Mouse (Mus musculus) heart, postnatal 14 days (tissue): ENCODE results near the gene Sox5. TPM values are rescaled to one million over a fixed set of nuclear protein-coding genes. Genes with fewer than 3 reads are reported as not detected.
A peak's percentile ranks its signal among the peaks of the same experiment; 100 is the strongest.

Experiments used
- DNase-seq, 2 experiments: peaks; one replicate each; pipeline ENCODE4 v3.0.0; 2021 to 2022
- intact Hi-C: fragments of 180-260 bp; cut with DNase I; formaldehyde crosslinking; loops from one replicate; pipeline ENCODE4 v1.15.1; 2025
- total RNA-seq, 2 experiments: library from RNA; stranded (reverse); gene quantifications; 2 replicates each; pipeline ENCODE4 v1.2.3; 2021

Gene Sox5
- total RNA-seq, 2 experiments from 2014 or later = 3.9 to 4.7 TPM

- intact Hi-C loops = no loop called here
- DNase-seq = no peak
Measured at GRCm38 (mm10) chr6:144777356-144778035, 4.3 kb downstream of the Sox5 start.

- DNase-seq = no peak
Measured at GRCm38 (mm10) chr6:144773736-144774135, 8.0 kb downstream of the Sox5 start.

GRCm38 (mm10) chr6:144772985-144773384 is 8.8 kb downstream of the Sox5 start:
- no peak for DNase-seq
- intact Hi-C loops = no loop called here

More at GRCm38 (mm10) chr6:144773736-144774135, 8.0 kb downstream of the Sox5 start:
- intact Hi-C loops = no loop called here

- no peak for DNase-seq
- intact Hi-C loops = no loop called here
Measured at GRCm38 (mm10) chr6:144772175-144772918, 9.4 kb downstream of the Sox5 start.

DNA sequence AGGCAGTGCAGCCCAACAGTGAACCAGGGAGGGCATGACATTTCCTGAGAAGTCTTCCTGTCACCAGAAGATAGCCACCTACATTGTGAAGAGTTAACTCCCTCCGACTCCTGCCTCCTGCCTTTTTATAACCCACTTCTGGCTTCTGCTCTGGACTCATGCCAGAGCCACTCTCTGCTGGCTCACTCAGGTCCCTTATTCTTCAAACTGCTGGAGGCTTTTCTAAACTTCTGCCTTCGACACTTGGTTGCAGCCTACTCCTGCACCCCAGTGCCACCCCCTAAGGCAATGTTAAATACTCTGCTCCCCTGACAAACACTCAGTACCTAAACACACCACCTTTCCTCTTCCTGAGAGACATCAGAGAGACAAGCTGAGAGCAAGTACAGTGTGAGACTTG is 12.7 kb downstream of the Sox5 start:
- intact Hi-C loops = no loop called here
- DNase-seq = peak in 1 of 2 experiments; percentile 12

DNA sequence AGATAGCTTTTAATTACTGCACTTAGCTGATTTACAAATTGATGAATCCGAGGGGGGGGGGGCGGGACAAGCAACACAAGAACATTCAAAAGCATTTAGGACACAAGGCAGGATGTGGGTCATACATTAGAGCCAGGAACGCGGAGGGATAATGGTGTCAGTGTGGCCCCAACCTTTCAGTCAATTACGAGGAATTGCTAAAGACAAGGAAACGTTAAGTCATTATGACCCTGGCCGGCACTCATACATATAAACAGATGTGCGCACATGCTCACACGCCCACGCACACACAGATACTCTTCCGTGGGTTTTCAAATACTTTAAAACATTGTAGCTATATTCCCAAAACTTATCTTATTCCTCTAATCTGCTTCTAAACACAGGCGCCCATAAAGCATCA is 19.9 kb downstream of the Sox5 start:
- intact Hi-C loops = no loop called here
- DNase-seq = no peak

- DNase-seq = no peak
- intact Hi-C loops = no loop called here
Measured at GRCm38 (mm10) chr6:144759193-144759592, 22.6 kb downstream of the Sox5 start.

DNA sequence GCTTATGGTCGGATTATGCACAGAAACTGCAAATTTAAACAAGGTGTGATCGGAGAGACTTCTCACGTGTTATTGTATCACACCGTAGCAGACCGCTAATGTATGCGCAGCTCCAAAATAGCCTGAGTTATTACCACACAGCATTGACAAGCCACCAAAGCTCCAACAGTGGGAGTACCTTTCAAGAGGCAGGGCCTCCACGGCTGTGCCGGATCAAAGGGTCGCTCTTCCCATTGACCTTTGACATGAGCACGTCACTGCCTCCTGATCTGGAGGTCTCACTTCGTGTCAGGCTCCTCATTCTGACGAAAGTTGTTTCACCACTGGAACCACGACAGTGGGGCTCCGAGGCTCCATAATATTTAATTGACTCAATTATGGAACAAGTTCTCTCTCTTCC is 24.4 kb downstream of the Sox5 start:
- DNase-seq = no peak
- intact Hi-C loops = no loop called here

DNA sequence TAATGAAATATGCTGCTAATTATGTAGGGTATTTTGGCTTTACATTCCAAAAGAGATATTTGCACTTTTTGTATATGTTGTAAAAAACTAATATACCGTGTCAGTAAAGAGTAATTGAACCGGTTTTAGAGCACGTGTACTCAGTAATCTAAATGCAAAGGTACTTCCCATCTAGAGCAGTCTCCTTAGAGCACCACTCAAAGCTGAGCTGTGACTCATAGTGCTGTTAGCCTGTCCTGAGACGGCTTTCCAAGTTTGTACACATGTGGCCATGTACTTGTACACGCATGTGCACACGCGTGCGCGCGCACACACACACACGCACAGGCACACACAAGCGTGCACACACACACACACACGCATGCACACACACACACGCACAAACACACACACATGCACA is 25.3 kb downstream of the Sox5 start:
- intact Hi-C loops = no loop called here
- no peak for DNase-seq

DNA sequence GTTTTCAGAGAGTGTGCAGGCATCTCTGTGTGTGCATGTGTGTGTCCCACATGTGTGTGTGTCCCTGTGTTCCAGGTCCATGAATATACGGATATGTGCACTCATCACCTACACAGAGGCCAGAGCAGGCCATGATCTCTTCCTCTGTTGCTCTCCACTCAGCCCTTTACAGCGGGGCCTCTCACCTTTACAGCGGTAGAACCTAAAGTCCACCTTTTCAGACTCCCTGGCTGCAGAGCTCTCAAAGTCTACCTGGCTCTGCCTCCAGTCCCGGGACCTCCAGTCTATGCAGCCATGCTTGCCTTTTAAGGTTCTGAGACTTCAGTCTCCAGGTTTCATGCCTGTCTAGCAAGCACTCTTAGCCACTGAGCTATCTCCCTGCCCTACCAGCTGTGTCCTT is 26.5 kb downstream of the Sox5 start:
- no peak for DNase-seq
- intact Hi-C loops = no loop called here

DNA sequence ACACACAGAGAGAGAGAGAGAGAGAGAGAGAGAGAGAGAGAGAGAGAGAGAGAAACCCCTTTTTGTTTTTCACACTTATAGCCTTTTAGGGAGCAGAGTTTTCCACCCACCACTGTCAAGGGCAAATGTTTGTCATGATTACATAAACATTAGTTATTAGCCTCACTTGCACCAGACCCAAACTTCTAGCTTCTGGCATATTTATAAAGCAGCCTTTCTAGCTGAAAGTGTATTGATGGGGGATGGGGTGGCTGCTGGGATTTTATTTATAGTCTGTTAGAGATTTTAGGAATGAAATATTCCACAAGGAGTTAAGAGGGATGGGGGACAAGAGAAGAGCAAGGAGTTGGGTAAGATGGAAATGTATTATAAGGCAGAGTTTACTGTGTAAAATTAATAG is 27.4 kb downstream of the Sox5 start:
- DNase-seq = no peak
- intact Hi-C loops = no loop called here

DNA sequence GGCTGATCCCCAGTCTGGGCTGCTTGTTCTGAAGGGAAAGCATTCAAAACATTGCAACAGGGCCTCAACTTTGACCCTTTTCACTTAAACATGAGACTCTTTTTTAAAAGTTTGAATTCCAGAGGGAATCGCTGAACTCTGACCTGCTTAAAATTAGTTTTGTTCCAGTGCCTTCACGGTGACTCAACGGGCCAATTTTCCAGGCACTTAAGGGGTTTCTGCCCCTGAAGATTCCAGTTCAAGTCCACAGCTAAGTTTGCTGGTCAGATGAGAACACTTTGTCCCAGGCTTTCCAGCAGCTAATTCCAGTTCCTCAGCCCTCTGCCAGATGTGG is 27.8 kb downstream of the Sox5 start:
- intact Hi-C loops = no loop called here
- peak; percentile 9 to 13 for DNase-seq

DNA sequence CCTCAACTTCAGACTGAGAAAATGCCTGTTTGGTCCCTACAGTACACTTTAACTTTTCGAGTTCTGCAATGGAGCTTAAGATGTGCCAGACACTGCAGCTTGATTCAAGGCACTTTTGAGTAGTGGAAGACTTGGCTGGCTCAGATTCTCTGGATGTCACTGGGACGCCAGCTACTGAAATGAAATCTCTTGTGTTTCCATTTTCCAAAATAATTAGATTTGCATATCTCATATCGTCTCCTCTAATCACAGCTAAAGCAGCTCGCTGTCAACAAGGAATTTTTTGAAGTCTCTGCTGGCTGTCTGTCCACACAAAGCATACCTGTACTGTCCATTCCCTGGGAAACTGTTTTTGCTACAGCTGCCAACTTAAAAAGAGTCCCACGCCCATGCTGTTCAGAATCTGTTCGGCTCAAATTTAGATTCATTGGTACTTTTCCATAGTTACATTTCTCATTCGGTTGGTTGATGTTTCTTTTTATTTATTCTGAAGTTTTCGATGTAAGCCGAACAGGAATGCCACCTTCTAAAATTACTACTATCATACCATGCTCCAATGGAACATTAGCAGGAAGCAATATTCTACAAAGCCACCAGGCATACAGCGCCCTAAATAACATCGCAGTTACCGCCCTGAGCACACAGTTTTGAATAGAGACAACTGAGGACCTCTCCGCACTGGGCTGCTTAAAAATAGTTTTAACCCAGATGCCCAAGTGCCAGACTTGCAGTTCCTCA is 28.4 kb downstream of the Sox5 start:
- no peak for DNase-seq
- intact Hi-C loops = no loop called here

DNA sequence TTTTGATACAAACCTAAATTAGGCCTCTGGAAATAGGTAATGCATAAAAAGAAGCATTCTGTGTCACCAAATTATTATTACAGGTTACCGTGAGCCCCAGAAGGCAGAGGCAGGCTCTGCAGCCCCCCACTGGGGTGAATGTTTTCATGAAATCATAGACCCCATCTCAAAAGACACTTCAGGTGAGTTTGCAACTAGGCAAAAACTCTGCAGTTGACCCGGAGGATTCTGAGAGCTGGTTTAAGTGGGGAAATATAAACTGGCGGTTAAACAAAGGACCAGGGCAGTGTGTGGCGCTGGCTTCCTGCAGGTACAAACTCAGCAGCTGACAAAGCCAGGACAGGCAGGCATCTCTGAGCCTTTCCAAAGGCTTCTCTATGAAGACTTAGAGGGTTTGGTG is 30.2 kb downstream of the Sox5 start:
- DNase-seq = no peak
- intact Hi-C loops = no loop called here

- no peak for DNase-seq
- intact Hi-C loops = no loop called here
Measured at GRCm38 (mm10) chr6:144750197-144750596, 31.6 kb downstream of the Sox5 start.

DNA sequence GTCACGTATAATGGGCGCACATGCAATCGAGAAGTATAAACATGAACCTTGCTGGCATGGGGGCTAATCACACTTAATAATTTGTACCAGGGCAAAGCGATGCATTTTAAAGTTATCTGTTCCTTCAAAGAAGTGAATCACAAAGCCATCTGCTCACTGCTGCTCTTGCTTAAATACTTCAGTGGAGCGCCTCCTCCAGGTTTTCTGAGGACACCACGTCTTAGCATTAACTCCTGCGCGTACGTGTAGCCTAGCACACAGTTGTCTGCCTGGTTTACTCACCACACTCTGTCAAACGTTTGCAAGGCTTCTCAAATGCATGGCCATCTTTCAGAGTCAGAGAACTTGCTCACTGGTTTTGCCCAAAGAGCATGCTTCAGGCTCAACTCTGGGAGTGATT is 35.3 kb downstream of the Sox5 start:
- intact Hi-C loops = no loop called here
- DNase-seq = no peak

DNA sequence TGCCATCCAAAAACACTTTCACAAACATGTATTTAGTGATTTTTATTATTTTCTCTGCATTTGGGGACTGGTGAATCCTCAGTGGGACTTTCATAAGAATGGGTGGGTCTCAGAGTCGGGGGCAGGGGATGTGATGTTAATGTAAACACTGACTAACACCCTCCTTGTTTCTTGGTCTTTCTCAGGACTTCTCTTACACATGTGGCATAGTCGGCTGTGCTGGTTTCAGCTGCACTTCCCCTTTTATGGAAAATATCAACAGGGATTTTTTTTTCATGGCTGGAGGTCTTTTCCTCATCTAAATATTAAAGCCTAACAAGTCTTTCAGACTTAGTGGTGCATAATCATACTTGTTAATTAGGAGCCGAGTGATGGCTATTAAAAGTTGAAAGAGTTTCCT is 39.2 kb downstream of the Sox5 start:
- no peak for DNase-seq
- intact Hi-C loops = no loop called here

DNA sequence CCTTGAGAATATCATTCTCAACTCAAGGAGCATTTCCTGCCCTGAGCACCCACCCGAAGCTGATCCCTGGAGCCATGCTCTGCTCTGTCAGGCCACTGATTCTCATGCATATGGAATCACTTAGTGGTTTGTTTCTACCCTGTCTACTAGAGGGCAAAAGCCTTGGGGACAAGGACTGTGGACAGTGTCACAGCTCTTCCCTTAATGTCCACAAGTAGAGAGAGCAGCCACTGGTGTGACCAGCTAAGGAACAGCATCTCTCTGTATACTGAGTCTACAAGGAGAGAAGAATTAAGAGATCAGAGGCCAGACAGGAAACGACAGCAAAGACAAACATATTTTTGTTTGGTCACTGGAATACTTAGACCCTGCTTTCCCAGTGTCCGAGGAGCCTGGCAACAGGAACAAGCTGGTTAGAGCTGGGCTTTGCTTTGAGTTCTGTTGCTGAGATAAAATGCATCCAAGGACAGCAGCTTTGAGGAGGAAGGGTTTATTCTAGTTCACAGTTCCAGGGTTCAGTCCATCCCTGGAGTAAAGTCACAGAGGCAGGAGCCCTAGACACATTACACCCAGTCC is 40.6 kb downstream of the Sox5 start:
- no peak for DNase-seq
- intact Hi-C loops = no loop called here

GRCm38 (mm10) chr6:144740343-144740742 is 41.4 kb downstream of the Sox5 start:
- DNase-seq = no peak
- intact Hi-C loops = no loop called here

- intact Hi-C loops = no loop called here
- DNase-seq = no peak
Measured at GRCm38 (mm10) chr6:144739753-144740152, 42.0 kb downstream of the Sox5 start.

DNA sequence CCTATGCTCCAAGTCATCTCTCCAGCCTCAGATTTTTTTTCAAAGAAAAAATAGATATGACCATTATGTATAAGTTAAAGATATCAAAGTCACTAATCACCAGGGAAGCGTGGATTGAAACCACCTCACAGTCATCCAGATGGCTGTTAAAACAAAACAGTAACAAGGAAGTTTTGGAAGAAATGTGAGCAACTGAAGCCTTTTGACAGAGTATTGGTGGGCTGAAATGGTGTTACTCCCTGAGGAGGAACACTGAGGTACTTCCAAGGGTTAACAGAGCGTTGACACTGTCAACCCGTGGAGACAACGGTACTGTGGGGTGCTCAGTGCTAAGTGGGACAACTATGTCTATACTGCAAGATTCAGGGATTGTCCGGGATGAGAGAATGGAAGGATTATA is 44.0 kb downstream of the Sox5 start:
- no peak for DNase-seq
- intact Hi-C loops = no loop called here
